26 mouse cellular contexts compared by ENCODE assay signal in the genomic region with DNA sequence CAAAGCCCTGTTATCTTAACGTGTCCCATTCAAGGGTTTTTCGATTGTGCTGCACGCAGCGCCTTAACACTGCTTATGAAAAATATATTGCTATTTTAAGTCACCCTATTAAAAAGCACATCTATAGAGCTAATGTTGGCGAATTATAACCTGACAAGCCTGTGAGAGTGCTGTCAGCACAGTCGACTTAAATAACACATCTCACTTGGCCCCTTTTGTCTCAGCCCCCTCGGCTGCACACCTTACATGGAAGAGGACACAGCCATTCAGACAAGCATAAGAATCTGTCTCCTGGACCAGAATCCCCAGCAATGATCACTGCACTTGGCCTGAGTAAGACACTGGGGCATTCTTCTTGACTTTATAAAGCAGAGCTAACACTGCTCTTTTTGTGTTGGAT. TPM values are rescaled to one million over a fixed set of nuclear protein-coding genes. Genes with fewer than 3 reads are reported as not detected.
DNase-seq lines count a peak whose midpoint lies in the region; ATAC-seq and TF ChIP-seq lines count a peak whose summit lies in the region.
"Had no signal": no experiment of that assay in that cellular context is flagged by ENCODE, and none has a peak within 500 bp of the region (broad histone marks: within the 10 kb centered on the region; RNA-seq: fewer than 3 reads in every experiment).

No protein-coding gene starts in this region.

- H3K9me3 ChIP-seq in forebrain, postnatal 0 days (ENCODE audit: low read length), result no peaks in the 10 kb centered on the region
- peaks cover 5% of the 10 kb centered on the region; the same call in 1 of the 2 replicates for H3K9me3 ChIP-seq in forebrain, embryonic 10.5 days
- peaks cover 4% of the 10 kb centered on the region; the same call in 1 of the 2 replicates for H3K9me3 ChIP-seq in heart, embryonic 14.5 days (ENCODE audit: control insufficient read depth, low read length)
- H3K9me3 ChIP-seq in hindbrain, embryonic 15.5 days, result no peaks in the 10 kb centered on the region
- 0 out of 2 replicates have a peak, but pooled peaks cover 4% of the 10 kb centered on the region for H3K9me3 ChIP-seq in hindbrain, embryonic 12.5 days (replicated peaks)
- H3K9me3 ChIP-seq: embryonic facial prominence, embryonic 13.5 days; midbrain, embryonic 12.5 days had no signal

- no peak for TF ChIP-seq EP300 in heart, adult 2 months (IDR thresholded peaks at IDR 0.05; ENCODE audit: insufficient read depth, low read depth, low read length)

- no peaks in the 10 kb centered on the region for H3K36me3 ChIP-seq in forebrain, postnatal 0 days (ENCODE audit: insufficient read depth)
- peaks cover 3% of the 10 kb centered on the region; the same call in 1 of the 2 replicates for H3K36me3 ChIP-seq in forebrain, embryonic 10.5 days (replicated peaks)
- peaks cover 6% of the 10 kb centered on the region for H3K36me3 ChIP-seq in heart, embryonic 14.5 days (ENCODE audit: control insufficient read depth, insufficient read depth, low read length)
- peaks cover 19% of the 10 kb centered on the region for H3K36me3 ChIP-seq in heart, adult 2 months (ENCODE audit: control insufficient read depth, insufficient read depth, low read length)
- H3K36me3 ChIP-seq in hindbrain, embryonic 15.5 days, result no peaks in the 10 kb centered on the region
- no peaks in the 10 kb centered on the region for H3K36me3 ChIP-seq in hindbrain, embryonic 12.5 days
- H3K36me3 ChIP-seq: midbrain, embryonic 12.5 days had no signal

- ATAC-seq in forebrain, postnatal 0 days, result 0 out of 2 replicates have a peak, but pooled peaks have one; percentile 18
- ATAC-seq in heart, embryonic 14.5 days (ENCODE audit: insufficient number of reproducible peaks, insufficient read depth, low FRiP score, low read depth), result peak; percentile 66; the same call in 1 of the 2 replicates
- ATAC-seq in hindbrain, embryonic 15.5 days (ENCODE audit: low FRiP score, low read depth), result no peak
- no peak for ATAC-seq in hindbrain, embryonic 12.5 days (ENCODE audit: low FRiP score)
- ATAC-seq: CD4-positive, CD25-positive, alpha-beta regulatory T cell, adult 4 months; intestine, postnatal 0 days; liver, embryonic 12.5 days; liver, postnatal 0 days had no signal

- intact Hi-C loops in heart, adult 2 months (cut with DNase I), result no loop called here

- TF ChIP-seq POLR2A in heart, adult 2 months (IDR thresholded peaks at IDR 0.05; ENCODE audit: insufficient read depth, low read depth, low read length), result no peak

- TF ChIP-seq CTCF in forebrain, postnatal 0 days (IDR thresholded peaks at IDR 0.05; ENCODE audit: low read depth), result no peak
- no peak for TF ChIP-seq CTCF in heart, adult 2 months (IDR thresholded peaks at IDR 0.05)

- no peak for DNase-seq in forebrain, postnatal 0 days
- no peak for DNase-seq in forebrain, embryonic 10.5 days (ENCODE audit: extremely low spot score, low spot score)
- no peak for DNase-seq in heart, adult 2 months
- no peak for DNase-seq in adrenal gland, postnatal 4 days (ENCODE audit: low spot score in 2 of 2)
- DNase-seq: adrenal gland, postnatal 14 days; cerebellum, adult 18-20 months; cerebellum, postnatal 10 days; gastrocnemius, postnatal 10 days; kidney, adult 9 months; kidney, postnatal 10 days; layer of hippocampus, postnatal 36 days; left cerebral cortex, postnatal 4 days; liver, postnatal 0 days; lung, postnatal 36 days; right cerebral cortex, adult 18-20 months; spleen, adult 18-20 months; thymus, postnatal 14 days had no signal

- 55% methylated on average over 7 of the region's 7 CpGs for WGBS in forebrain, postnatal 0 days
- WGBS in forebrain, embryonic 10.5 days, result 85% methylated on average over 7 of the region's 7 CpGs
- 23% methylated on average over 7 of the region's 7 CpGs for WGBS in heart, embryonic 14.5 days
- WGBS in heart, adult 2 months, result 65% methylated on average over 7 of the region's 7 CpGs
- 62% methylated on average over 7 of the region's 7 CpGs for WGBS in hindbrain, embryonic 15.5 days
- 73% methylated on average over 7 of the region's 7 CpGs for WGBS in hindbrain, embryonic 12.5 days

- no peak overlapping the region for H3K4me3 ChIP-seq in forebrain, postnatal 0 days (ENCODE audit: low read depth, low read length)
- H3K4me3 ChIP-seq in forebrain, embryonic 10.5 days, result no peak overlapping the region
- H3K4me3 ChIP-seq in heart, embryonic 14.5 days (ENCODE audit: control insufficient read depth in 1 of 2, insufficient read depth in 1 of 2, low read depth in 1 of 2, low read length in 2 of 2), result no peak overlapping the region
- no peak overlapping the region for H3K4me3 ChIP-seq in heart, adult 2 months
- H3K4me3 ChIP-seq in hindbrain, embryonic 15.5 days, result no peak overlapping the region
- no peak overlapping the region for H3K4me3 ChIP-seq in hindbrain, embryonic 12.5 days
- H3K4me3 ChIP-seq: embryonic facial prominence, embryonic 13.5 days; hindbrain, embryonic 10.5 days; liver, embryonic 12.5 days; midbrain, embryonic 12.5 days had no signal

- H3K27me3 ChIP-seq in forebrain, postnatal 0 days (ENCODE audit: insufficient read depth, low read length), result no peaks in the 10 kb centered on the region
- H3K27me3 ChIP-seq in forebrain, embryonic 10.5 days (ENCODE audit: poor library complexity, severe bottlenecking), result no peaks in the 10 kb centered on the region
- H3K27me3 ChIP-seq in heart, embryonic 14.5 days (ENCODE audit: control insufficient read depth, insufficient read depth, low read length), result no peaks in the 10 kb centered on the region
- H3K27me3 ChIP-seq in heart, adult 2 months (ENCODE audit: control insufficient read depth, insufficient read depth, low read length), result no peaks in the 10 kb centered on the region
- no peaks in the 10 kb centered on the region for H3K27me3 ChIP-seq in hindbrain, embryonic 15.5 days
- no peaks in the 10 kb centered on the region for H3K27me3 ChIP-seq in hindbrain, embryonic 12.5 days
- H3K27me3 ChIP-seq: embryonic facial prominence, embryonic 13.5 days; liver, embryonic 12.5 days; midbrain, embryonic 12.5 days had no signal

- H3K79me2 ChIP-seq in heart, adult 2 months (replicated peaks; ENCODE audit: control insufficient read depth, insufficient read depth, low read length), result peaks cover 2% of the 10 kb centered on the region

- H3K4me2 ChIP-seq in forebrain, postnatal 0 days (ENCODE audit: low read depth), result no peak overlapping the region
- peak overlapping the region; percentile 1 for H3K4me2 ChIP-seq in heart, embryonic 14.5 days (ENCODE audit: low read length)
- no peak overlapping the region for H3K4me2 ChIP-seq in hindbrain, embryonic 15.5 days
- no peak overlapping the region for H3K4me2 ChIP-seq in hindbrain, embryonic 12.5 days (replicated peaks)
- H3K4me2 ChIP-seq: embryonic facial prominence, embryonic 13.5 days; liver, embryonic 12.5 days; midbrain, embryonic 12.5 days had no signal

- 0 out of 2 replicates have a peak, but pooled peaks cover 3% of the 10 kb centered on the region for H3K4me1 ChIP-seq in forebrain, postnatal 0 days (ENCODE audit: insufficient read depth)
- H3K4me1 ChIP-seq in forebrain, embryonic 10.5 days, result peaks cover 9% of the 10 kb centered on the region
- H3K4me1 ChIP-seq in heart, embryonic 14.5 days (ENCODE audit: control insufficient read depth in 2 of 2, insufficient read depth in 2 of 2, low read length in 2 of 2), result peaks cover 0 to 24% of the 10 kb centered on the region in 2 experiments; a peak in 2 of 4 replicates
- H3K4me1 ChIP-seq in heart, adult 2 months (ENCODE audit: control insufficient read depth, insufficient read depth, low read length), result peaks cover 3% of the 10 kb centered on the region
- H3K4me1 ChIP-seq in hindbrain, embryonic 15.5 days (replicated peaks), result peaks cover 3% of the 10 kb centered on the region; the same call in 1 of the 2 replicates
- H3K4me1 ChIP-seq in hindbrain, embryonic 12.5 days, result no peaks in the 10 kb centered on the region
- H3K4me1 ChIP-seq: embryonic facial prominence, embryonic 13.5 days had no signal

- H3K9ac ChIP-seq in forebrain, postnatal 0 days, result peak overlapping the region; percentile 3; the same call in 1 of the 2 replicates
- no peak overlapping the region for H3K9ac ChIP-seq in heart, embryonic 14.5 days (ENCODE audit: low read length)
- H3K9ac ChIP-seq in heart, adult 2 months (ENCODE audit: low read depth, low read length), result no peak overlapping the region
- H3K9ac ChIP-seq in hindbrain, embryonic 15.5 days, result no peak overlapping the region
- H3K9ac ChIP-seq in hindbrain, embryonic 12.5 days, result no peak overlapping the region
- H3K9ac ChIP-seq: embryonic facial prominence, embryonic 13.5 days; liver, embryonic 12.5 days; liver, postnatal 0 days; midbrain, embryonic 12.5 days had no signal

- H3K27ac ChIP-seq in forebrain, postnatal 0 days (ENCODE audit: low read depth, low read length), result peak overlapping the region; percentile 66
- H3K27ac ChIP-seq in forebrain, embryonic 10.5 days, result no peak overlapping the region
- H3K27ac ChIP-seq in heart, embryonic 14.5 days (replicated peaks in 1 of 2; ENCODE audit: control insufficient read depth in 1 of 2, insufficient read depth in 1 of 2, low read depth in 2 of 2, low read length in 2 of 2), result peak overlapping the region in 1 of 2 experiments; percentile 61; a peak in 2 of 4 replicates
- H3K27ac ChIP-seq in heart, adult 2 months, result no peak overlapping the region
- H3K27ac ChIP-seq in hindbrain, embryonic 15.5 days (replicated peaks), result 0 out of 2 replicates have a peak overlapping the region, but pooled peaks have one; percentile 5
- H3K27ac ChIP-seq in hindbrain, embryonic 12.5 days, result no peak overlapping the region
- H3K27ac ChIP-seq: embryonic facial prominence, embryonic 13.5 days; hindbrain, embryonic 10.5 days; liver, embryonic 12.5 days; midbrain, embryonic 12.5 days had no signal

RNA-seq across cellular contexts. Expression of a gene that starts 30.7 kb away (rescaled TPM):
- 32.3 and 33.6 TPM in 2 replicates for total RNA-seq in forebrain, postnatal 0 days (2014; rRNA removed)
- polyA plus RNA-seq in forebrain, postnatal 0 days (2015; fragmentation: Nextera tagmentation; extraction: Ambion mirVana), result 7.6 and 13.0 TPM in 2 replicates
- 1.6 and 2.2 TPM in 2 replicates for polyA plus RNA-seq in forebrain, embryonic 10.5 days (2016; fragmentation: Nextera tagmentation; extraction: Ambion mirVana)
- polyA plus RNA-seq in heart, embryonic 14.5 days (2014; fragmentation: Nextera tagmentation; extraction: Ambion mirVana), result 6.8 and 7.4 TPM in 2 replicates
- total RNA-seq in heart, adult 2 months (2021), result 10 to 100 TPM; 27.3 to 30.1 TPM
- 7.5 and 11.7 TPM in 2 replicates for polyA plus RNA-seq in heart, adult 2 months (2012; rRNA removed)
- polyA plus RNA-seq in hindbrain, embryonic 15.5 days (2015; fragmentation: Nextera tagmentation; extraction: Ambion mirVana), result 7.8 and 8.1 TPM in 2 replicates
- 5.0 TPM in 2 replicates for polyA plus RNA-seq in hindbrain, embryonic 12.5 days (2016; fragmentation: Nextera tagmentation; extraction: Ambion mirVana)
- total RNA-seq in adrenal gland, postnatal 4 days (2021), result 10 to 100 TPM; 47.6 to 49.1 TPM

Comparison
In these comparisons a context has a peak if more than half of its experiments do, and no peak if none do; other contexts are left out.
1. H3K27ac ChIP-seq: peak in forebrain, postnatal 0 days (single experiment) and hindbrain, embryonic 15.5 days (single experiment); none in forebrain, embryonic 10.5 days (single experiment), heart, adult 2 months (single experiment) and hindbrain, embryonic 12.5 days (single experiment).
2. ATAC-seq: peak in forebrain, postnatal 0 days (single experiment) and heart, embryonic 14.5 days (single experiment); none in hindbrain, embryonic 15.5 days (single experiment) and hindbrain, embryonic 12.5 days (single experiment).